Mouse (Mus musculus) kidney, adult 2 months (tissue): ENCODE results near the gene Epha2.

Experiments used
- CTCF ChIP-seq: fragments of 200-500 bp; conservative IDR thresholded peaks from 2 replicates; pipeline ENCODE4 v1.5.1; 2011; ENCODE audit warnings: low read depth, mild to moderate bottlenecking, control low read depth, low read length, moderate library complexity, mixed read lengths; ENCODE audit not compliant: insufficient read depth, insufficient read length
- POLR2A ChIP-seq: fragments of 200-500 bp; IDR thresholded peaks from one replicate; pipeline ENCODE4 v1.6.1; 2011; ENCODE audit warnings: low read depth, low read length, control low read depth

- TF ChIP-seq CTCF (no peak), POLR2A (no peak)
These were observed 49.0 kb downstream of the Epha2 start for GRCm38 (mm10) chr4:141350015-141350414.
